Mouse (Mus musculus): ENCODE measurements around the gene Hrasls. TPM values are rescaled to one million over a fixed set of nuclear protein-coding genes. Genes with fewer than 3 reads are reported as not detected.

Gene Hrasls
- polyA plus RNA-seq, 1 experiment from 2014 or later, result 1.7 TPM

Other genes starting within 250 kb of the Hrasls start
- 0.20 and 0.30 TPM in 2 replicates for gene Atp13a5, start 169.0 kb downstream of the Hrasls start, polyA plus RNA-seq (2014; fragmentation: Nextera tagmentation; extraction: Ambion mirVana)

Measured in midbrain, embryonic 11.5 days (tissue).